Mouse (Mus musculus) left cerebral cortex, adult 11 months (tissue): ENCODE measurements around the gene Ovol3.
"Not testable (repeated sequence)": the region's sequence is repeated elsewhere in the genome, so short reads cannot be mapped to it uniquely, and the experiment has no call there.

Experiments
- DNase-seq: peaks from one replicate; pipeline ENCODE4 v3.0.0; 2022; ENCODE audit warnings: low spot score

The Ovol3 gene

DNA sequence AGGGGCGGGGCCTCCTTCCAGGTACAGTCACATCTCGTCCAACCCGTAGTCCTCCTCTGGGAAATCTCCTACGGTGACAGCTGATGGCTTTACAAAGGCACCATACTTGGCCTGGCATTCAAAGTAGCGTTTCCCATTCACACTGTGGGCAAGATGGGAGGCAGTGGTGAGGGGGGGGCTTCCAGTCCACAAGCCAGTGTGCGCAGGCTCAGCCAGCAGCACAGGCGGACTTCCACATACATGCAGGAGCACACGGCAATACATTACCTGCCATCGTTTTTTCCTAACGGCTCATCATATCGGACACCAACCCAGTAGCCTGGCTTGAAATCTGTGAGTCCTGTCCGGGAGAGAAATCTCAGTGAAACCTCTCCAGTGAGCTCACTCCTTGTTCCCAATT, 11.3 kb downstream of the Ovol3 start:
- DNase-seq, result no peak

DNA sequence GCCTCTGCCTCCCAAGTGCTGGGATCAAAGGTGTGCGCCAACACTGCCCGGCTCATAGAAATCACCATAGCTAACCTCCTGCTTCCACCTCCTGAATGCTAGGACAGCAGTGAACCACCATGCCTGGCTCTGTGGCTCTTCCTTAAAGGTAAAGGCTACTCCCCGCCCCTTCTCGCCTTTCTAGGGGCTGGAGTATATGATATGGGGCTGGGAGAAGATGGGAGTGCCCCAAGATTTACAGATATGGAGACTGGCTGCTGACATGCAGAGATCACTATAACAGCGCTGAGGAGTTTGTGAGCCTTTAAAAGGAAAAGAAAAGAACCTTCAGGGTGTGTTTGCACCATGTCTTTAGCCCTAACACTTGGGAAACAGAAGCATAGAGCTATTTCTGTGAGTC, 13.3 kb downstream of the Ovol3 start:
- no peak for DNase-seq

DNA sequence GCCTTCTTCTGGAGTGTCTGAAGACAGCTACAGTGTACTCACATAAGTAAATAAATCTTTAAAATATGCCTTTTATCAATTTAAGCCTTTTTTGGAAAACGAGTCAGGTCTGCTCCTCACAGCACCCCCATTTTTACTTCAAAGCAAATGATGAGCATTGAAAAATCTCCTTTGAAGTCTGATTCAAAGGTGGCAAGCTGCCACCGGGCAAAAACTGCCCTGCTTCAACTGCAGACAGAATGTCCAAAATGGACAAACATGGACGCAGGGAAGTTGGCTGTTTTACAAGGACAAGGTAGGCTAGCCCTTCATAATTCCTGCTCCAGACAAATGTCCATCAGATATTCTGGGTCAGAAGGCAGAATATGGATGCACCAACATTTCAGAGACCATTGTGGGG, 14.1 kb downstream of the Ovol3 start:
- DNase-seq, result no peak

DNA sequence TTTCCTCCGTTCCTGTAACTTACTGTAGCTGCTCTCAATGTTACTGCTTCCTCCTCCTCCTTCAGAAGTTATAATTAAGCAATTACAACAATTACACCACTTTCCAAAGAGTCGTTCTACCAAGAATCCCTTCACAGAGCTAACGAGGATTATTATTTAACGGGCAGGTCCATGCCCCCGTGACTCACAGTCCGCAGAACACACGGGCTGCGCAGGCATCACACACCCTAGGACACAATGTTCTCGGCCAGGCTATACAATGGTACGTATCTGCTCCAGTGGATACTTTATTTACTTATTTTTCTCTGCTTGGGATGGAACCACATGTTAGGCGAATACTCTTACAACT, 15.5 kb downstream of the Ovol3 start:
- DNase-seq, result no peak

DNA sequence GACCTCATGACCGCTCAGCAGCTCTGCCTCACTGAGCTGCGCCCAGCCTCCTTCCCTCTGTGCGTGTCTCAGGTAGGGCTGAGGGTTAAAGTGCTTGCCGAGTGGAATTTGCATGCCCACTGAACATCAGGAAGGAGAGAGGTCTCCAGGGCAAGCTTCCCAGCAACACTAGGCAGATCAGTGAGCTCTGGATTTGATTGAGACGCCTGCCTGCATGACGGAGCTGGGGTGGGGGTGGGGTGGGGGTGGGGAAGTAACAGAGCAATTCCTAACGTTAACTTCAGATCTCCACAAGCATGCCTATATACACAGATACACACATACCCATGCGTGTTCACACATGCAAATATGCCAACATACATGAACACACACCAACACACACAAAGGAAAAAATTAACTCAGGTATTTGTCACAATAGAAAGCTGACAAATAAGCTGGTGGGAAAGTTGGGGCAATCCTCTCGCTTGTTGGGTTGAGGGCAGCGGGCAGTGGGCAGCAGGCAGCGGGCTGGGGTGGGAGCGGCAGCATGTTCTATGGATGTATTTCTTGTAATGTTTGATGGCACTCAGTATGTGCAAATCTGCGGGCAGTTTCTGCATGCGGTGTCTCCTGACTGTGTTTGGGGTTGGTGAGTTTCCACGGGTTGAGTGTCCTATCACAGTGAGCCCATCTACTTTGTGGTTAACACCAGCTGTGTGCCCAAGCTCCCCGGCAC, 16.1 kb downstream of the Ovol3 start:
- no peak for DNase-seq

DNA sequence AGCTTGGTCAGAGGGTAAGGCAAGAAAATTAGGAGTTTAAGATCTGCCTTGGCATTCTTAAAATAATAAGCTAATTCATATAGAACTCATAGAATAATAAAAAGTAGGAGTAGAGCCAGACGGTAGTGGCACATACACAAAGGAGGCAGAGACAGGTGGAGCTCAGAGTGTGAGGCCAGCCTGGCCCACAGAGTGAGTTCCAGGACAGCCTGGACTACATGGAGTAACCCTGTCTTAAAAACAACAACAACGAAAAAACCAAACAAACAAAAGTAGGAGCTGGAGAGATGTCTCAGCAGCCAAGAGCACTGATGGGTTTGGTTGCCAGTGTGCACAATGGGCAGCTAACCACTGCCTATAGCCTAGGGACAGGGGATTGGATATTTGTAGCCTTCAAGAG, 18.2 kb downstream of the Ovol3 start:
- no peak for DNase-seq

DNA sequence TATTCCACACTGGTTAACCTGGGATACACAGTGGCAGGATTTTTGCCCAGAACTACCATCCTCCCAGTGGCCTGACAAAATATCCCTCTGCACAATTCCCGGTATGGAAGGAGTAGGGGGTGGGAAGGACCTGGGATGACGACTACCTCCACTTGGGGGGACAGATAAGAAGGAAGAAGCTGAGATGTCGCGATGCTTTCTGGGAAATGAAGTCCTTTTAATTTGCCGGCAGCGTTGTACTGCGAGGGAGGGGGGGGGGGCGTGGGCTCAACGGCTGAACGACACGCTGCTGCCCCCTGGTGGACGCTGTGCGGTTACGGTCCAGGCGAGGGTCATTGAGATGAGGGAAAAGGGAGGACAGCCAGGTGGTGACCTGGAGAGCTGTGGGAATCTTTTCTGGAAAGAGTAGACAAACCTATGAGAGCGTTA, 18.8 kb downstream of the Ovol3 start:
- DNase-seq, result no peak

DNA sequence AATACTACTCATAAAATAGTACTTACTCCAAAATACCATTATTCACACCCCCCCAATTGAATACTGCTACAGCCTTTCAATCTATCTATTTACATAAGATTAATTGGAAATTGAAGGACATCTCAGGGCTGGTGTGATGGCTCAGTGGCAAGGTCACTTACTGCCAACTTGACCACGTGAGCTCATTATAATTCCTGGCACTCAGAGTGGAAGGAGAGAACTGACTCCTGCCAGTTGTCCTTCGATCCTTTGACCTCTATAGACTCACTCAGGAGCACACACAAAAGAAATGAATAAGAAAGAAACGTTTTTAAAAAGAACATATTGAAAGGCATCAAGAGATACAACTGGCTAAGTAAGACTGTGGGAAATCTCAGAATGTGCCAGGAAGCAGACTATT, 19.6 kb downstream of the Ovol3 start:
- DNase-seq, result no peak

DNA sequence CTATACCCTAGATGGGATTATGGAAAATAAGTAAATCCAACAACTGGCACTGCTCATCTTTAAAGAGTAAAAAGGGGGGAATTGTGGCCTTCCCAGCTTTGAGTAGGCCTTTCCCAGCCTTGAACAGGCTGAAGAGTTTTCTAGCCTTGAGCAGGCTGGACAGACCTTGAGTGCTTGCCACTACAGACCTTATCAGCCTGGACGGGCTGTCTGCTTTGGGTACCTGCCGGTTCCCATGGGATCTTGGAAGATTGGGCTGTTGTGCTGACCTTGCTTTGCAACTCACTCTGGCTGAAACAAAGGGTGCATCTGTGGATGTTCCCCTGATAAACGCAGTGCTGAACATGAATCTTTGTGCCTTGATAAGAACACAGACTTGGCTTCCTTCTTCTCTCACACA, 21.6 kb downstream of the Ovol3 start:
- no peak for DNase-seq

DNA sequence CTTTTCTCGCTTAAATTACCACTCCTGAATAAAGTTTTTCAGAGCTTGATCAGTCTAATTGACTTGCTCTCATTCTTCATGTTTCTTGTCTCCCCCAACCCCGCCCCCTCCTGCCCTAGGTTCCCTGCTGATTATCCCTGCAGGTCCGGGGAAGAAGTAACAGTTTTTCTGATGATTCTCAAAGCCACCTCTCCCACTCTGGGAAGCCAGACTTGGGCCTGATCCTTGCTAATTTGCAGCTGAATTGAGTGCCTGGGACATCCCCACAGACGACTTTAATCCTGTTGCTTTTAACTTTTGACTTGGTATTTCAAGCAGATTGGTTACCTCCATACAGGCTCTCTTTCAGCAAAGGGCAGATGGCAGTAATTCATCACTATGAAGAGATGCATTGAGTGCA, 24.5 kb downstream of the Ovol3 start:
- DNase-seq, result no peak

DNA sequence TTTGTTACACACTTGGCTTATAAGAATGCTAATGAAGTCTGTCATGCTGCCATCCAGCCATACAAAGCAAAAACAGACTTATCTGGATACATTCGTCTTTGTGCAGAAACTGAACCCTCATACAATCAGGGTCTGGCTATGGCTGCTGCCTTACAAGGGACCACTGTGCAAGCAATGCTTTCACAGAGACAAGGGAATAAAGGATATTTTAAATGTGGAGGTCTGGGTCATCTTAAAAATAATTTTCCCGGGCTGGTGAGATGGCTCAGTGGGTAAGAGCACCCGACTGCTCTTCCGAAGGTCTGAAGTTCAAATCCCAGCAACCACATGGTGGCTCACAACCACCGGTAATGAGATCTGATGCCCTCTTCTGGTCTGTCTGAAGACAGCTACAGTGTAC, 29.2 kb downstream of the Ovol3 start:
- DNase-seq, result not testable (repeated sequence)

DNA sequence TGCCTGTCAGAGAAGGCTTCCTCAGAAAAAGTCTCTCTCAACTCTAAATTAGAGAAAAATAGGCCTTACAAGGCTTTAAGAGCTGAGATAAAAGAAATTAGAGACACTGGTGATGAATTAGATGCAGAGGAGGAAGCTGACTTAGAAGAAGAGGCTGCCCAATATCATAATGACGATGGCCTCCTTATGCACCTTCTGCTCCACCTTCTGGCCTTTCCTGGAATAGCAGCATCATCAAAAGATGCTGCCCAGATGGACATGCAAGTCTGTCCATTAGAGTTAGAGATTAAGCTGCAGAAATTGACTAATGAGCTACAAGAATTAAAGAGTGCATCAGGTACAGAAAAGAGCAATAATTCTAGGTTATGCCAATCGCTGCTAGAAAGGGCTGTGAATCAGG, 30.1 kb downstream of the Ovol3 start:
- no peak for DNase-seq

DNA sequence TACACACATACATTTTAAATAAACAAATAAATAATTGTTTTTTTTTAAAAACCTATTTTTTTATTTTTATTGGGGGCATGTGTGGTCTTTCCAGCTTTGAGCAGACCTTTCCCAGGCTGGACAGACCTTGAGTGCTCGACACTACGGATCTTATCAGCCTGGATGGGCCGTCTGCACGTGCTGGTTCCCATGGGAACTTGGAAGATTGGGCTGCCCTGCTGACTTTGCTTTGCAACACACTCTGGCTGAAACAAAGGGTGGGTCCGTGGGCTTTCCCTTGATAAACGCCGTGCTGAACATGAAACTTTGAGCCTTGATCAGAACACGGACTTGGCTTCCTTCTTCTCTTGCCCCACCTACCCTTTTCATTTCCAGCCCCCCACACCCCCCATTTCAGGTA, 31.1 kb downstream of the Ovol3 start:
- DNase-seq, result no peak

DNA sequence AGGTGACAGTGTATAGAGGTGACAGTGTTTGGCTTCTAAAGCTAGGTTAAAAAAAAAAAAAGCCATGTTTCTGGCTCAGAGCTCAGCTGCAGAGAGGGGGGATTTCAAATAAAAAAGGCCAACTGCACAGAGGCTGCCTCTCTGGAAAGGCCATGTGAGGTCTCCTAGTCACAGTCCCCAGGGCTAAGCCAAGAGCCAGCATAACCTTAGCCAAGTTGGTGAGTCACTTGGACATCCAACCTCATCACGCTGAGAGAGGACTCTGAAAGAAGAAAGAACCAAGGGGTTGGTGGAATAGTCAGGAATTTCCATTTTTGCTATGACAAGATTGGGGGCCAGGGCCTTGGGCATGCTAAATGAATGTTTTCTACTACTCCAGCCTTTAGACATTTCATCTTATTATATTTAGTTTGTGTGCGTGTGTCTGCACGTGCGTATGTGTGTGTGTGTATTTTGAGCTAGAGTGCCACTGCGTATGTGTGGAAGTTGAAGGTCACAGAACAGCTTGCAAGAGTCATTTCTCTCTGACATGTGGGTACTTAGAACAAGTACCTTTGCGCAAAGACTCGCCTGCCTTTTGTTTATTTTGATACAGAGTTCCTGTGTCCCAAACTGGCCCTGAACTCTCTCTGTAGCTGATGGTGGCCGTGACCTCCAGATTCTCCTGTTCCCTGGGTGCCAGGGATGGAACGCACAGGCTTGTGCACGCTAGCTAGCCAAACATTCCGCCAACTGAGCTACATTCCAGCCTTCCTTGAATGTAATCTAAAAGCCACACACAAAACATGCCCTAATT, 32.4 kb downstream of the Ovol3 start:
- no peak for DNase-seq

DNA sequence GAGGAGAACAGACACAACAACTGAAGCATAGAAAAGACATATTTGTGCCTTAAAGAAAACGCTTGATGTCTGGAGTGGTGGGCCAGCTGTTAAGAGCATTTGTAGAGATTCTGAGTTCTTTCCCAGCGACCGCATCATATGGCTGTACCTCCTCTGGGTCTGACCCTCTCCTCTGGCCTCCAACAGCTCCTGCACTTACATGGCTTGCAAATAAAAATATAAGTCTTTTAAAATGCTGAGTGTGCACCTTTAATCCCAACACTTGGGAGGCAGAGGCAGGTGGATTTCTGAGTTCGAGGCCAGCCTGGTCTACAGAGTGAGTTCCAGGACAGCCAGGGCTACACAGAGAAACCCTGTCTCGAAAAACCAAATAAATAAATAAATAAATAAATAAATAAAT, 34.9 kb downstream of the Ovol3 start:
- DNase-seq, result not testable (repeated sequence)

DNA sequence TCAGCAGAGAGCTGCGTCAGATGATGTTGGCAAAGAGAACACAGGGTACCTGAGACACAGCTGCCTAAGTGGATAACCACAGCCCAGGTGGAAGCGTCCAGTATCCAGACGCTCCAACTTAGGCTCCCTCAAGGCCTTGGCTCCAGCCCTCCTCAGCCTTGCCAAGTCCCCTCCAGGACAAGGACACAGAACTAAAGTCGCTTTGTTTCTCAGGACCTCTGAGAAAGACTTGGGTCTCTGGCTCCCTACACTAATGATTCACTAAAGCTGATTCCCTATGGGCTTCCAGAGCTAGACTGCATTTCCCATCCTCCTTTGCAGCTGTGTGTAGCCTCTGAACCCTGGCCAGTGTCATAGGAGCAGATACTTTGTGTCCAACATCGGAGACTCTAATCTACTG, 35.3 kb downstream of the Ovol3 start:
- no peak for DNase-seq

DNA sequence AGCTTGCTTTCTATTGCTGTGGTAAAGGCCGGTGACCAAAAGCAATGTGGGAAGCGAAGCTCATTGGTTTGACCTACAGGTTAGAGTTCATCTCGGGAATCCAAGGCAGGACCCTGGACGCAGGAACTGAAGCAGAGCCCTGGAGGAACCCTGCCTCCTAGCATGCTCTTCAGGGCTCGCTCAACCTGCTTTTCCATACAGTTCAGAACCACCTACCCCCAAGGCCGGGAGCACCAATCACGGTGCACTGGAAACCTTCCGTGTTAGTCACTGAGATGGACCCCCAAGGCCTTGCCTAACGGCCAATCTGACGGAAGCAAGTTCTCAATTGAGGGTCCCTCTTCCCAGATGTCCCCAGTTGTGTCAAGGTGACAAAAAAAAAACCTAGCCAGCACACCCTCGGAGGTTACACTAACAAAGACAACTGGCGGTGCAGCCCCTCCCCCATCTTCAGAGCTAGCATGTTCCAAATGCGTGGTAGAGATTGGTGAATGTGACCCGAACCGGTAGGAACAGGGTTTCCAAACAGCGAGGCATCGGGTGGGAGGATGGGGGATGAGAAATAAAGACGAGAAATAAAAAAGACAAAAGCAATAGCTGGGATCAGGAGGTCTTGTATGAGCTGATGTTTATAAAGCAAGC, 35.9 kb downstream of the Ovol3 start:
- no peak for DNase-seq

DNA sequence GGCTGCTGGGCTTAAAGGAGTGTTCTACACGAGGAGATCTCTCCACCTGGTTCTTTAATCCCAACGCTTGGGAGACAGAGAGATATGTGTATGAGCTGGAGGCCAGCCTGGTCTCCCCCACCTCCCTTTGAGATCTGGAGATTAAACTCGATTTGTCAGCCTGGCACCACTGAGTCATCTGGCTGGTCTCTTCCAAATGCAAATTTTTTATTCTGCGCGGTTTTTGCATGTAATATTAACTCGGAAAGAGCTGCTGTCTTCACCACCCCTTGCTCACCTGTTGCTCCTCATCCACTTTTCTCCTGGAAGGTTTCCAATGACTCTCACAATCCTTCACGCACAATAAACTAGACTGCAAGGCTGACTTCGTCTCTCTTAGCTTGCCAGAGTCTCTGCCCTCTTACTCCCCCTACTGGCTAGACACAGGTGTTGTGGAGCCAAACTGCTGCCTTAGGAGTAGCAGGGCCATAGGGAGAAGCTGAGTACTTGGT, 37.0 kb downstream of the Ovol3 start, which contains the start of gene Capns1:
Capns1 (minus strand) TSS at position 331 of the 491 bp plus-strand sequence.
- no peak for DNase-seq

DNA sequence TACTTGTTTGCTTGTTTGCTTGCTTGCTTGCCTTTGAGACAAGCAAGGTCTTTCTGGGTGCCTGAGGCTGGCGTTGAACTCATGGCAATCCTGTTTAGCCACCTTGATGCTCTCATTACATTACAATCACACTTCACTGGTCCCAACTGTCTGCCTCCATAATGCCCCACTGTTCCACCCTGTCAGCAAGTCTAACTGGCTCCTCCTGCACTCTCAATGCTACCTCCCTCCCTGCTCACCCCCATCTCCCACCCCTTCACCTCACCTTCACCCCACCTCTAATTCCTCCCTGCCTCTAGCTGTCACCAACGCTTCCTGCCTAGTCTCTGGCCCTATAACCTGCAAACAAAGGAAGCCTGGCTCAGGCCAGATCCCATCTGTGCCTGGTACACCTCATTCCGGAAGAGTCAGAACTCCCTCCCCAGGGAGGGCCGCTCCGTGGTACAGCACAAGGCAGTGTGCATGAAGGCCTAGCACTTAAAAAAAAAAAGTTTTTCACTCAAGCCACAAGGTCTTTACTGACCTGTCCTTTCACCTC, 37.9 kb downstream of the Ovol3 start:
- DNase-seq, result no peak

DNA sequence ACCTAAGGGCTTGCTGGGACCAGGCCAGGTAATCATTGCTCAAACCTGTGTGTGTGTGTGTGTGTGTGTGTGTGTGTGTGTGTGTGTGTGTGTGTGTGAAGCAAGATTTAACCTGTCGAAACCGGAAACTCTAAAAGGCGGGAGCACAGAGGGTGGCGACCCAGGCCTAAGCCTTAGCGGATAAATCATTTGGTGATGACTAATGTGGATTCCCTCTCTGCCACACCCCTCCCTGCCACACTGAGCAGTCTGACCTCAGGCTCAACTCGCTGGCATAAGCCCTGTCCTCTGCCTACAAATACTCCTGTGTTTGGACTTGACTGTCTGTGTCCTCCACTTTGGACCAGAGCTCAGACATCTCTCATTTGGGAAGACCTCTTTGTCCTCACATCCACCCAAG, 39.4 kb downstream of the Ovol3 start:
- DNase-seq, result no peak

DNA sequence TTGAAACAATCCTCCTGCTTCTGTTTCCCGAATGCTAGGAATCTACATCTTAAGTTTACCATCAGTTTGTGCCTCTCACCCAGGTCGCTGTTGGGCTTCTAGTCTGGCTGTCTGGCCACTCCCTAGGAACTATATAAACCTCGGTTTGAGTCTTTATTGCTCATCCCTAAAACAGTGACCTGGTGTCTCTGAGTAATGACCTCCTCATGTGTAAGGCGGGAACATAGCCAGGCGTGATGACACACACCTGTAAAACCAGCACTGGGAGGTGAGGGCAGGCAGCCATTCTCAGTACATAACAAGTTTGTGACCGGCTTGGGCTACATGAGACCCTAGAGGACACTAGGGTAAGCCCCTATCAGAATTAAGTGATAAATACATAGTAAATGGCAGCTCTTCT, 40.1 kb downstream of the Ovol3 start:
- DNase-seq, result no peak

DNA sequence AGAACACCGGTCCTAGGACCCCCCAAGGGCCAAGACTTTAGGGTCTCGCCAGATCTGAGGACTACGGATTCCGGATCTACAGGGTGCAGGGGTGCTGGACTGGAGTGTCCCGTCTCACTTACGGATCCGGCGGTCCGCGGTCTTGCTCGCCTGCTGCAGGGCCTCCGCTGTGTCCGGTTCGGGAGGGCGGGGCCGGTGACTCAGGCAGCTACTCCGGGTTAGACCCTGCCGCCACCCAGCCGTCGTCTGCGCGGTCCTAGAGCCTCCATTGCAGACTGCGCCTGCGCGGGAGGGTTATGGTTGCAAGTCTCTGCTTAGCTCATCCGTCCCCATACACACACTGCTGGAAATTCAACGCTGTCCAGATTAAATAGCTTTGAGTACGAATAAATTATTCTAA, 40.6 kb downstream of the Ovol3 start:
- DNase-seq, result peak; percentile 87
